Mouse (Mus musculus): ENCODE results near the gene Npb. TPM values are rescaled to one million over a fixed set of nuclear protein-coding genes. Genes with fewer than 3 reads are reported as not detected.

Npb gene
- total RNA-seq, 4 experiments from 2014 or later: 1.3 to 2.7 (median 1.5) TPM; not detected in 1

DNA sequence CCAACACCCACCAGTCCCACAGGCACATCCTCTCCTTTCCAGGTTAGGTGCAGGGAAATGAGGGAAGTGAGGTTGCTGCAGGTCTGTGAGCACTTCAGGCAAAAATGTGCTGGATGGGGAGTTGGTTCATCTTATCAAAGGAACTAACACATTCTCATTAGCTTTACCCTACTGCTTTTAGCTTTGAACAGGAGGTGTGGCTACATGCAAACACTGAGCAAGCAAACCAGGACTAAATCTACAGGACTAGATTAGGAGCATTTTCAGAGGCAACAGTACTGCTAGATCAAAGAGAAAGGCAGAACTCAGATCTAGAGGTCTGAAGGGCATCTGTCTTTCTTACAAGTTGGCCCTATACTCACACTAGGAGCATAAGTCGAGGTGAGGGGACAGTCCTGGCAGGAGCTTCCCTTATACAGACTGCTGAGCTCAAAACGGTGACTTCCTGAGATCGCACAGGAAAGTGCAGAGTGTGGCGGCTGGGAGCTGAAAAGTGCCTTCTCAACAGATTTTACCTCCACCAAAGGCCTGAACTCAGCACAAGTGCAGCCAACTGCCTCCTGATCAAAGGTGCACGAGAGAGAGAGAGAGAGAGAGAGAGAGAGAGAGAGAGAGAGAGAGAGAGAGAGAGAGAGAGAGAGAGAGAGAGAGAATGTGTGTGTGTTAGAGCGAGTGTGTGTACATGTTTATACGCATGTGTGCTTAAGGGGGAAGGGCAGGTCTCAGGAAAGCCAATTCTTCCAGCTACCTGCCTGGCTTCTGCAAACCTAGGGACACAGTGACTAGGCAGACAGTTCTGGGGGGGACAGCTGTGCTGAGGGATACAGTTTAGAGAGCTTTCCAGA is 22.8 kb downstream of the Npb start:
- no peak for DNase-seq (ENCODE audit: low spot score in 2 of 2)

DNA sequence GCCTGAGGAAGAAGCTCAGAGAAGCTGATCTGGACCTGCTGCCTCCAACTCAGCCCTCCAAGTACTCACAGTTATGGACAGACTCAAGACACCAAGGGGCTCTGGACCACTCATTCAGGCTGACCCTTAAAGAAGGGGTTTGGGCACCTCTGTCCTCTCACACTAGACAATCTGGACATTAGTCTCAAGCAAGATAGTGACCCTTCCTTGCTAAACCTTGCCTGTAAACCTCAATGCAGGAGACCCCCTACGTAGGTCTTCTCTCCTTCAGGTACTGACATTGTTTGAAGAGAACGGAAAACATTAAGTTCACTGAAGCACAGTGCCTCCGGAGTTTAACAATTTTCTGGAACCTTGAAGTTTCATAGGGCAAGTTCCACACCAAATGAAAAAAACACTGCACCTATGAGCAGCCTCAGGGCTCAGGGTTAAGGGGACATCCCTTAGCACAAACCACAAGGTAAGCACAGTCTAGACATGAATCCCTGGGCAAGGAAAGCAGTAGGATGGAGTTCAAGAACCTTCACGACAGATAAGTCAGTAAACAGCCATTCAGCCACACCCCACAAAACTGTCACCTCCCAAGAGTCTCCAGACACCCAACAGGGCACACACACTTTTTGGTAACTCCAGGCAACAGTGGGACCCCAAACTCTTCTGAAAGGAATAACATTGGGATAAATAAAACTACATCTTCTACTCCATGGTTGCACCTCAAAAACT is 23.6 kb downstream of the Npb start:
- no peak for DNase-seq (ENCODE audit: low spot score in 2 of 2)

DNA sequence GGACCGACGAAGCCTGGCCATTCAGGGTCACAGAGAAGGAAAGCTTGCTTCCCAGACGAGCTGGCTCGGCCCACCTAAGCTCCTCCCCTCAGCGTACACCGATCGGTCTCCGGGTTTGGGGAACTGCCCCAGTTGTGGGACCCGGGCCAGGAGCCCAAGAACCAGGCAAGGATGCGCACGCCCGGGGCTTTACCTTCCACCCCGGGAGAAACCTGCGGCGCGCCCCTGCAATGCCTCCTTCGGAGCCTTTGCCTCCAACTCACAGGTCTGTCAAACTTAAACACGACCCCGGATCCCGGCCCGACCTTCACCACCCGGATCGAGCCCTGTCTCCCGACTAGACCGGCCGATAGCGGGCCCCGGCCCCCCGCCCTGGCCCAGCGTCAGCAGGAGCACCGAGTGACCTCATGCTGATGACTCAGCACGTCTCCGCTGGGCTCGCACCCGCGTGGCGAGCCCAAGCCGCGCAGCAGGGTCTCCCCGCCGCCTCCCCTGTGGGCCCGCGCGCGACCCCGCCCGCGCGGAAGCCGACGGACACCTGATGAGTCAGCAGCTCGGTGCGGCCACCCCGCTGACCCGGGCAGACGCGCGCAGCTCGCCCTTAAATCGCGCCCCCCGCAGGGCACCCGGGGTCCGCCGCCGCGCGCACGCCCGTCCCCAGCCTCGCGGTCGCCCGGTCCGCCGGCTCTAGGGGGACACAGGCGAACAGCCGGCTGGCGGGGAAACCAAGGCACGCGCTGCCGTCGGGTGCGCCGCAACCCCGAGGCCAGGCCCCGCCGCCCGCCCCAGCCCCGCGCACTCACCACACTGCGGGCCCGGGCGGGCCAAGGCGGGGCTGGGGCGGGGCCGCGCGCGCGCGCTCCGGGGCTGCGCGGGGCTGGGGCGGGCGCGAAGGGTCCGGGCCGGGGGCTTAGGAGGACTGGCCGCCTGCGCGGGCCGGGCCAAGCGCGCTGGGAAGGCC is 24.6 kb downstream of the Npb start:
- peak in 1 of 2 experiments; percentile 49 for DNase-seq (ENCODE audit: low spot score in 2 of 2)

DNA sequence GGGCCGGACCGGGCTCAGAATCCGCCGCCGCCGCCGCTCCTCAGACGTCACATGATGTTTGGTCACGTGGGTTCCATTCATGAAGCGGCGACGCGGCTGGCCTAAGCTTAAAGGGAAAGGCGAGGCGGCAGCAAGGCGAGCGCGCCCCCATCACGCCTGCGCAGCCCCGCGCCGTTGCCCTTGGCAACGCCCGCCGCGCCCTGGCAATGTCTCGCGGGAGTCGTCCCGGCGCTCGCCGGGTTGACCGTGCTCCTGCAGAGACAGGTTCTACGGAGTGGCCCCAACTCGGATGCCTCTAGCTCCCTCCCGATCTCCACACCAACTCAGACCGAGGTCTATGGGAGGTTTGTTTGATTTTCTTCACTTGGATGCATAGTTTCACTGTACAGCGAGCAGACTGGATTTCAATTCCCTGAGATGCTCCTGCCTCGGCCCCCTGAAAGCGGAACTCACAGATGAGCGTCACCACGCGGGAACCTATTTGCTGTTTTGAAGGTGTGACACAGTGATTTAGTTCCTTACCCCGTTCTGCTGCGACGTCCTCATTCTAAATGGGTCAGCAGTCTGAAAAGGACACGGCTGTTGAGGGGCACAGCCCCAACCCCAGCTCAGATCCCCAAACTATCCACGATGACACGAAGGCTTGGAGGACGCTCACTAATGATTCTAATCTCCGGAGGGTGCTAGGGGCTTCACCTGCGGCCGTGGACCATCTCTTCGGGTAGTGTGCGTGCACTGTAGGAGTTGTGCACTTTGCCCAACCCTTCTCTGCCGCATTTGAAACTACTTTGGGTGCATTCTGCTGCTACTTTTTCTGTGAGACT is 25.5 kb downstream of the Npb start, which contains the start of gene Mafg:
Gene Mafg (minus strand): TSS at position 81 of the 824 bp plus-strand sequence.
- DNase-seq (ENCODE audit: low spot score in 2 of 2): peak; percentile 91

DNA sequence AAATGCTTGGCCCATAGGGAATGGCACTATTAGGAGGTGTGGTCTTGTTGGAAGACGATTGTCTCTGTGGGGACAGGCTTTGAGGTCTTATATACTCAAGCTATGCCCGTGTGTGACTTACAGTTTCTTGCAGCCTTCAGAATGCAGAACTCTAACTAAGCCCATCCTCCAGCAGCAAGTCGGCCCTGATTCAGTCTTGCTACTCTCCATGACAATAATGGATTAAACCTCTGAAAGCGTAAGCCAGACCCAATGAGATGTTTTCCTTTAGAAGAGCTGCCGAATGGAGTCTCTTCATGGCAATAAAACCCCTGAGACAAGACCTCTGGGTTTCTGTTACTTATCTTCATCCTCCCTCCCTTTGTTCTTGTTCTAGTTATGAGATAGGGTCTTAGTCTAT is 26.5 kb downstream of the Npb start:
- no peak for DNase-seq (ENCODE audit: low spot score in 2 of 2)

DNA sequence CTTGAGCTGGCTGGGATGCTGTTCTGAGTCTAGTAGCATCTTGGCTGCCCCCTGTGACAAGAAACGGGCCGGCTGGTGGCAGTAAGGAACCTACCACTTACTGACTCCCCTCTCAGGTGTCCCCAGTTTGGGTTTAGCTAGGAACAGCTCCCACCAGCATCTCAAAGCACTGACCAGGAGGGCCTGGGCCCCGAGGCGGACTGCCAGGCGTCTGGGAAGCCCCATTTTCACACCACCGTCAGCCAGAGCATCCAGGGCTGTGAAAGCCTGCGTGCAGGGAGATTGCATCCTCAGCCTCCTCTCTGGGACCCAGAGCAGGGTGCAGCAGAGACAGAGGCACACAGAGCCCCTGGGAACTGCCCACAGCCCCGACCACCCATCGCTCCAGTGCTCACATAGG is 33.0 kb downstream of the Npb start:
- no peak for DNase-seq (ENCODE audit: low spot score in 2 of 2)

DNA sequence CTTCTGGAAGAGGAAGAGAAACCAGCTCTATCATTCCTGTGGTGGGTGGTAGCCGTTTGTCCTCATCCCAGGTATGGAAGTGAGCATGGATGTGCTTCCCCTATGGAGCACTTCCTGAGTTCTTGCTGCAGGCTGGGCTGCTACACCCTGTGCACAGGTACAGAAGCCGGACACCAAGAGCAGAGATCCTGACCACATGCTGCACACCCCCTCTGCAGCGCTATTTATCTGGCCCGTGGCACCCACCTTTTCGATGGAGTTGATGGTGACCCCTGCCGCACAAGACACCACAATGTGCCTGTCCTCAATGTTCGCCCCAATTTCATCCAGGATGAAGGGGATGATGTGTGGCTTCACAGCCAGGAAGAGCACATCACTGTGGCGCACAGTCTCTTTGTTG is 33.6 kb downstream of the Npb start:
- no peak for DNase-seq (ENCODE audit: low spot score in 2 of 2)

DNA sequence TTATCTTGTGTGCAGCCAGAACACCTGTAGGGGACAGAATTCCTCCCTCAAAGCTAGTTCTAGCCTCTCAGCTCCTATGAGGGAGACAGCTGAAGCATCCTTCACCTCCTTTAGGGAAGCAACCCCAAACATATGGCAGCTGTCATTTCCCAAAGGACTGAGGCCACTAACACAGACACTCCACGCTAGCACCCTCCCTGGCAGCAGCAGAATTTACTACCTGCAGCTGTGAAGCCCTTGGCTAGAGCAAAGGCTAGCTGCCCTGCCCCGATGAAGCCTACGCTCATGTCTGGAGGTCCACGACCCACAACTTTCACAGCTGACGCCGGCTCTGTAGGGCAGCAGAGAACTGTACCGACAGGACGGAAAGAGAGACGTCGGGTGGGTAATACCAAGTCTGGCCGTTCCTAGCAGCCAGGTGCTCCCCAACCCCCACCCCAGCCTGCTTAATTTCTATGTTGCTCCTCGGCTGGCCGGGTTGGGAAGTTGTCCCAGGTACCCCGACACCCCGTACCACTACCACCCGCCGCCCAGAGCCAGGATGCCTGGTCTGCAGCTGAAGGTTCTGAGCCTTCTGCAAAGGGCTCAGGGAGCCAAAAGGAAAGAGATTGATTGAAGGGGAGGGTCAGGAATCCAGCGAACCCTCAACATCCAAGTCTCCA is 34.8 kb downstream of the Npb start:
- no peak for DNase-seq (ENCODE audit: low spot score in 2 of 2)

DNA sequence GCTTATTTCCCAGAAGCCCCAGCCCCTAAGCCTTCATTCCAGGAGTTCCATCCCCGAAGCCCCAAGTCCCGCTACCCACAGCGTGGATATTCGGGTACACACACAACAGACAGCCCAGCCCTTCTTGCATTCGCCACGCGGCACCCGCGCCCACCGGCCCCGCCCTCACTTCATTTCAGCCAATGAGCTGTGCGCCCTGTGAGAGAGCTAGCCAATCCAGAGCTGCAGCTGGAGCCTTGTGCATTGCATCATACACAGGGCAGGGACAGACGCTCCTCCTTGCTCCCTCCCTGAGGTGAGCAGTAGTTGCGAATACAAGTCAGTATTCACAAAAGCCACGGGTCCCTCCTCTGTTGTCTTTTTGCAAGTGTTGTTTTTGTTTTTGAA is 35.3 kb downstream of the Npb start, which contains the start of gene Pycr1:
Gene Pycr1 (minus strand): TSS at position 169 of the 387 bp plus-strand sequence.
- DNase-seq (ENCODE audit: low spot score in 2 of 2): peak; percentile 91

DNA sequence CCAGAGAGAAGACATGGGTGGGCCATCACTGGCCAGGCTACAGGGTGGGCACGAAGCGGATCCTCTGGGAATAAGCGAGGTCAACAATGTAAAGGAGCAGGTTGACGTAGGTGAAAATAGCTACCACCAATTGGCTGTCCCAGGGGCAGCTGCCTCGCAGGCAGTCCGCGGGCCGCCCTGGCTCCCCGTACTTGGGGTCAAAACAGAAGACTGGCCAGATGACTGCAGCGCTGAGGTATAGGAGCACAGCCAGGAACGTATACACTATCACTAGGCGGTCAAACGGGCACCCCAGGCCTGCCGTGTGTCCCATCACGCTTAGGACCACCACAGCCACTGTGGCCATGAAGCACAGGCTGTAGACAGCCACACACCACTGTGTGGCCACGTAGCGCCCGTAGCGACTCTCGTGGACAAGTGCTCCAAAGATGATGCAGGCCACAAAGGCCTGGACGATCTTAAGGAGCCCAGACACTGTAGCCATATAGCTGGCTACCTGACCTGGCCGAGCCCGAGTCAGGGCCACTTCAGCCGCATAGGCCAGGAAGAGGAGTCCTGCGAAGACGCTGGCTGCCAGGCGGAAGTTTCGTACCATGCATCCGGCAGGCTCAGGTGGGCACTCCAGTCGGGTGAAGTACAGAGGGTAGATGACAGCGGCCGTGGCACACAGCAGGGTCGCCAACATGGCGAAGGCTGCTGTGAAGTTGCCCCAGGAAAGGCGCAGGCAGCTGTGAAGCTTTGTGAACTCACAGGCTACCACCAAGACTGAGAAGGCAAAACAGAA is 39.0 kb downstream of the Npb start:
- no peak for DNase-seq (ENCODE audit: low spot score in 2 of 2)

DNA sequence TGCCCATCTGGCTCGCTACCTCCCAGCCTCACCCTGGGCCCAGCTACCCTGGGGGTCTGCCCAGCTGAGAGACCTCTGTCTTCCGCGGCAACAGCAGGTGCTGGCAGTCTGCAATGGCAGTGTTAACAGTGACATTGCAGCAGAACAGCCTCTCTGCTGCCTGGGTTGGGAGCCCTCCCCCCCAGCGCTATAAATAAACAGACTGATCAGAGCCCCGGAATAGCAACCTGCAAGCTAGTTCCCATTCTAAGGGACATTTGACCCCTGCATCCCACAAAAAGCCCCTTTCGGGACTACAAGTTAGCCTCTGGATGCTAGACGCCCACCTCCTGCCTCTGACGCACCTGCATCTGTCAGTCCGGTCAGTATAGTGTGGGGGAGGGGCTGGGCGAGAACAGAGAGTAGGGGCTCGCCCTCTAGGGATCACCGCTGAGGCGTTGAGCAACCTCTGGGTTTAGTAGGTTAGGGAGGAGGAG is 39.8 kb downstream of the Npb start, which contains the start of gene Myadml2:
Gene Myadml2 (minus strand): TSS at position 158 of the 476 bp plus-strand sequence.
- DNase-seq (ENCODE audit: low spot score in 2 of 2): peak in 1 of 2 experiments; percentile 46

DNA sequence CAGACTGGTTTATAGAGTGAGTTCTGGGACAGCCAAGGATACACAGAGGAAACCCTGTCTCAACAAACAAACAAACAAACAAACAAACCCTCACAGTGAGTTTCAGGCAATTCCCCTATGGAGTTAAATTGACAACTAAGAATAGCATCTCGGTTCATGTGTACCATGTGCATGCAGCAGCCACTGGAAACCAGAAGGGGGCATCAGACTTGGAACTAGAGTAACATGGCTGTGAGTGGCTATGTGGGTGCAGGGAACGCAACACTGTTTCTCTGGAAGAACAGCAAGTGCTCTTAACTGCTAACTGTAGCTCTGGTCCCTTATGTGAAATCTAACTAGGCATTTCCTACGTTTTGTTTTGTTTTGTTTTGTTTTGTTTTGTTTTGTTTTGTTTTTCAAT is 43.6 kb downstream of the Npb start:
- no peak for DNase-seq (ENCODE audit: low spot score in 2 of 2)

DNA sequence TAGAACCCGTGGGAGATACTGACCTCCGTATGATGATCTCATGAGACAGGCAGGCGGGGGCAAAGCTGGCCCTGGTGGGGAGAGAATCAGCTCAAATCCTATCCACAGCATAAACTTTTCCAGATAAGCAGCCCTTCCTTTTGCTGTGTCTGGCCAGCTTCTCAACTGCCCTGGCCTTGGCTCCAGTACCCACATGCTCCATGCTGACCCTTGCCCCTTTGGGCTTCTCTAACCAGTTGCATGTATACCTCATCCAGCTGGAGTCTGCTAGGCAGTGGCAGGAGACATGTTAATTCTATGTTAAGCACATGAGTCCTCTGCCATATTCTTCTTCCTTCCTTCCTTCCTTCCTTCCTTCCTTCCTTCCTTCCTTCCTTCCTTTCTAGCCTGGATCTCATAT is 46.5 kb downstream of the Npb start:
- no peak for DNase-seq (ENCODE audit: low spot score in 2 of 2)

DNA sequence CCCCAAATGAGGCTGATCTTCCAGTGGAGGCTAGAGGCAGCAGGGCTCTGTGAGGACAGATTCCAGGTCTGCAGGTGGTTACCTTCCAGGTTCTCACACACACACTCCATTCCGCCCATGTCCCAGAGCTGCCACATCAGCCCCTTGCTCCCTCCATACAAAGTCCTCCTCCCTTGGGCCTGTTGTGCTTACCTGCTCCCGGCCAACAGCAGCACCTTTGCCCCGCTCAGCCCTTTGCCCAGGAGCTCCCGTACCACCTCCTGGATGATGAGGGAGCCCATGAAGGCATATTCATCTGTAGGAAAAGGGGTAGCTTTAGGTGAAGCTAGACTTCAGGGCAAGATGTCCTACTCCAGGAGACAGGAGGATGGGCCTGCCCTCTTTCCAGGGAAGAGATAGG is 49.0 kb downstream of the Npb start:
- no peak for DNase-seq (ENCODE audit: low spot score in 2 of 2)

Small RNA genes within 50 kb of the gene (microRNA-seq; reads per million reads assigned to microRNA genes)
- 0.32 to 2.0 reads per million in 2 experiments for gene Mir6936

Other genes starting within 250 kb of the Npb start
- gene Fscn2, start 246.9 kb upstream of the Npb start, total RNA-seq (2022): under 1 TPM in 3 of 4 experiments, not detected in 1; 0.49 to 0.79 (median 0.73) TPM
- gene Faap100, start 229.7 kb upstream of the Npb start, total RNA-seq (2022): 10 to 100 TPM; 16.8 to 19.8 (median 18.7) TPM
- gene Nploc4, start 170.8 kb upstream of the Npb start, total RNA-seq (2022): 10 to 100 TPM; 62.8 to 68.5 (median 66.1) TPM
- gene Tspan10, start 165.8 kb upstream of the Npb start, total RNA-seq (2022): 1 to 10 TPM in 1 of 4 experiments, not detected in 3; 2.4 TPM
- under 1 TPM in 3 of 4 experiments, not detected in 1; 0.38 to 0.91 (median 0.50) TPM for gene Pde6g, start 155.0 kb upstream of the Npb start, total RNA-seq (2022)
- 10 to 100 TPM; 15.7 to 19.0 (median 17.2) TPM for gene Oxld1, start 150.4 kb upstream of the Npb start, total RNA-seq (2022)
- gene Ccdc137, start 150.4 kb upstream of the Npb start, total RNA-seq (2022): 10 to 100 TPM; 24.7 to 37.0 (median 27.4) TPM
- gene Arl16, start 140.9 kb upstream of the Npb start, total RNA-seq (2022): 10 to 100 TPM; 46.9 to 50.6 (median 50.3) TPM
- gene Mrpl12, start 123.9 kb upstream of the Npb start, total RNA-seq (2022): 10 to 100 TPM; 63.7 to 66.0 (median 64.4) TPM
- gene Slc25a10, start 116.6 kb upstream of the Npb start, total RNA-seq (2022): 10 to 100 TPM; 22.9 to 28.6 (median 25.0) TPM
- under 1 TPM in 1 of 4 experiments, not detected in 3; 0.25 TPM for gene Gcgr, start 77.8 kb upstream of the Npb start, total RNA-seq (2022)
- gene Mcrip1, start 58.8 kb upstream of the Npb start, total RNA-seq (2022): 10 to 100 TPM; 61.1 to 68.7 (median 63.3) TPM
- not detected for gene Ppp1r27, start 57.3 kb upstream of the Npb start, total RNA-seq (2022)
- gene P4hb, start 35.2 kb upstream of the Npb start, total RNA-seq (2022): 100 to 1,000 TPM; 119 to 147 (median 134) TPM
- gene Arhgdia, start 26.9 kb upstream of the Npb start, total RNA-seq (2022): 100 to 1,000 TPM; 268 to 314 (median 278) TPM
- gene Alyref, start 10.1 kb upstream of the Npb start, total RNA-seq (2022): 10 to 100 TPM; 38.1 to 61.8 (median 52.9) TPM
- gene Anapc11, start 10.1 kb upstream of the Npb start, total RNA-seq (2022): 10 to 100 TPM; 91.1 to 99.6 (median 93.6) TPM
- 100 to 1,000 TPM; 142 to 164 (median 149) TPM for gene Pcyt2, start 9.5 kb downstream of the Npb start, total RNA-seq (2022)
- gene Sirt7, start 16.8 kb downstream of the Npb start, total RNA-seq (2022): 10 to 100 TPM; 43.5 to 49.9 (median 45.4) TPM
- 10 to 100 TPM; 70.7 to 89.1 (median 77.4) TPM for gene Mafg, start 25.1 kb downstream of the Npb start, total RNA-seq (2022)
- gene Pycr1, start 35.3 kb downstream of the Npb start, total RNA-seq (2022): 1 to 10 TPM; 1.1 to 1.6 (median 1.3) TPM
- gene Myadml2, start 39.7 kb downstream of the Npb start, total RNA-seq (2022): 1 to 10 TPM; 3.6 to 8.2 (median 6.0) TPM
- gene Notum, start 52.7 kb downstream of the Npb start, total RNA-seq (2022): 1 to 10 TPM; 1.5 to 5.4 (median 5.2) TPM
- 10 to 100 TPM; 53.0 to 61.0 (median 55.6) TPM for gene Aspscr1, start 64.5 kb downstream of the Npb start, total RNA-seq (2022)
- 10 to 100 TPM; 12.9 to 22.1 (median 17.2) TPM for gene Cenpx, start 105.3 kb downstream of the Npb start, total RNA-seq (2022)
- gene Lrrc45, start 105.4 kb downstream of the Npb start, total RNA-seq (2022): 10 to 100 TPM; 51.1 to 67.4 (median 65.7) TPM
- gene Rac3, start 113.0 kb downstream of the Npb start, total RNA-seq (2022): 10 to 100 TPM; 33.5 to 43.1 (median 37.5) TPM
- gene Dcxr, start 118.8 kb downstream of the Npb start, total RNA-seq (2022): 10 to 100 TPM in 3 of 4 experiments, 1 to 10 TPM in 1; 8.7 to 21.6 (median 14.5) TPM
- gene Cbr2, start 123.6 kb downstream of the Npb start, total RNA-seq (2022): 1 to 10 TPM; 1.6 to 3.7 (median 2.5) TPM
- gene Hmga1b, start 154.3 kb downstream of the Npb start, total RNA-seq (2022): 10 to 100 TPM; 16.7 to 32.0 (median 24.2) TPM
- 10 to 100 TPM; 55.7 to 63.5 (median 61.8) TPM for gene Rfng, start 175.7 kb downstream of the Npb start, total RNA-seq (2022)
- 100 to 1,000 TPM; 141 to 151 (median 144) TPM for gene Gps1, start 175.8 kb downstream of the Npb start, total RNA-seq (2022)
- gene Dus1l, start 187.9 kb downstream of the Npb start, total RNA-seq (2022): 10 to 100 TPM; 48.3 to 53.3 (median 49.9) TPM
- 100 to 1,000 TPM; 187 to 227 (median 208) TPM for gene Fasn, start 216.1 kb downstream of the Npb start, total RNA-seq (2022)